Mouse (Mus musculus): ENCODE data around the gene Bcl6. TPM values are rescaled to one million over a fixed set of nuclear protein-coding genes. Genes with fewer than 3 reads are reported as not detected.
A peak's percentile ranks its signal among the peaks of the same experiment; 100 is the strongest.

Gene Bcl6
- polyA plus RNA-seq, 1 experiment from 2014 or later = 1.8 TPM

DNA sequence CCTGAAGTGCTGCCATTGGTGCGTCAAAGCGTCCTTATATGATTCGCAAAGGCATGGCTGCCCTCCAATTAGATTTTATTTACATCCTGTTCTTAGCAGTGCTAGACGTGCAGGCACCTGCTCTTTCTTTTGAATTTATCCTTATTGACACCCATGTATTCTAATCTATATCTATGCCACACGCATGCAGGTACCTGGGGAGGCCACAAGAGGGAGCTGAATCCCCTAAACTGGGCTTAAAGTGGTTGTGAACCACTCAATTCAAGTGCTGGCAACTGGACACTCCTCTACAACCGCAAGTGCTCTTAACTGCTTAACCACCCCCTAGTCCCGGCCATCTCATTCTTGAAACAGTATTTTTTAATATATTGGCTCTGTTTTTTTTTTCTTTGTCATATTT, 21.4 kb downstream of the Bcl6 start:
- Histone ChIP-seq H3K9ac (no peak overlapping the region), H3K27me3 (no peaks in the 10 kb centered on the region), H3K27ac (no peak overlapping the region), H3K4me1 (peaks cover 42% of the 10 kb centered on the region), H3K9me3 (no peaks in the 10 kb centered on the region; the same call in 1 of the 2 replicates), H3K36me3 (peaks cover 28% of the 10 kb centered on the region), H3K4me3 (no peak overlapping the region), H3K4me2 (no peak overlapping the region)
- no peak for ATAC-seq (ENCODE audit: insufficient number of reproducible peaks, insufficient read depth, low FRiP score, low TSS enrichment, low read depth)
- WGBS = 81% methylated on average over 7 of the region's 7 CpGs

DNA sequence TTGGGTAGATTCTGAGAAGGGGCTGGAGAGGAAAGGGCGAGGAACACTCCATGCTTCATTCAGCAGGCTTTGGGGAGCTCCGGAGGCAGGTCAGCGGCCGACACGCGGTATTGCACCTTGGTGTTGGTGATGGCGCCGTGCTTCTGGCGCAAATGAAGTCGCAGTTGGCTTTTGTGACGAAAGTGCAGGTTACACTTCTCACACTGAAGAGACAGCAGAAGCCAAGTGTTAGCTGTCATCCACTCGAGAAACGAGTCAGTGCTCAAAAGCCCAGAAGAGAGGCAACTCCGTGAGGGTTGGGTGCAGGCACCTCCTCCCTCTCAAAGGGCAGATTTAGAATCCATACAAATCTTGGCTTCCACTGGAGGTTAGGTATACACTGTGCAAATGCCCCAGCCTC, 22.6 kb downstream of the Bcl6 start:
- Histone ChIP-seq H3K4me3 (no peak overlapping the region), H3K4me2 (no peak overlapping the region), H3K27ac (no peak overlapping the region), H3K9me3 (no peaks in the 10 kb centered on the region; the same call in 1 of the 2 replicates), H3K4me1 (peaks cover 38% of the 10 kb centered on the region), H3K36me3 (peaks cover 20% of the 10 kb centered on the region), H3K27me3 (no peaks in the 10 kb centered on the region), H3K9ac (no peak overlapping the region)
- WGBS = 91% methylated on average over 14 of the region's 14 CpGs
- ATAC-seq (ENCODE audit: insufficient number of reproducible peaks, insufficient read depth, low FRiP score, low TSS enrichment, low read depth) = no peak

DNA sequence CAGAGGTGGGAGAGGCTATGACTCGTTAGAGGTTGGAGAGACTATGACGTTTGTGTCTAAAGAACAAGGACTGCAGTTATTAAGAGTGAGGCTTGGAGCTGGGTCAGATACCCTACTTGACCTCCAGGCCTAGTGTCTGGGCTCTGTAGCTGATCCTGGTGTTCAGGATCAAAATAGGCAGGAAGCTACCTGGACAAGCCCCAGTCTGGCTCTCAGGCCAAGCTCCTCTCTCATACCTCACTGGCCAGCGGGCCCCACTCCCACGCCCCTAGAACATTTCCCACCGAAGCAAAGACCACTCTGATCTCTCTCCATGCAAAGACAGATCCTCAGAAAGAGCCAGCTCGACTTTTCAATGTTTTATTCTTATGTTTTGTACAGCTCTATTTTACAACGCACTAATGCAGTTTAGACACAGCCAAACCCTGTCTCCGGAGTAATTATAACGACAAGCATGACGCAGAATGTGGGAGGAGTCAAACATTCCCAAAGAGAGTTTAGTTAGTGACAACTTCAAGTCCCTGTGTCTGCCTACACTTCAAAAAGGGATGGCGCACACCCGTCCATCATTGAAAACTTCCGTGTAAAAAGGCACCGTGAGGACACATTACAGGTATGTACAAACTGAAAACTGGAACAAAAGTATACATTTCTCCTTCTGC, 23.8 kb downstream of the Bcl6 start:
- peaks cover 28% of the 10 kb centered on the region for H3K4me1 ChIP-seq
- ATAC-seq (ENCODE audit: insufficient number of reproducible peaks, insufficient read depth, low FRiP score, low TSS enrichment, low read depth) = no peak
- H3K9me3 ChIP-seq = no peaks in the 10 kb centered on the region; the same call in 1 of the 2 replicates
- no peak overlapping the region for H3K4me2 ChIP-seq
- H3K9ac ChIP-seq = no peak overlapping the region
- peaks cover 19% of the 10 kb centered on the region for H3K36me3 ChIP-seq
- H3K27ac ChIP-seq = no peak overlapping the region
- H3K27me3 ChIP-seq = no peaks in the 10 kb centered on the region
- 59% methylated on average over 14 of the region's 14 CpGs for WGBS
- no peak overlapping the region for H3K4me3 ChIP-seq

DNA sequence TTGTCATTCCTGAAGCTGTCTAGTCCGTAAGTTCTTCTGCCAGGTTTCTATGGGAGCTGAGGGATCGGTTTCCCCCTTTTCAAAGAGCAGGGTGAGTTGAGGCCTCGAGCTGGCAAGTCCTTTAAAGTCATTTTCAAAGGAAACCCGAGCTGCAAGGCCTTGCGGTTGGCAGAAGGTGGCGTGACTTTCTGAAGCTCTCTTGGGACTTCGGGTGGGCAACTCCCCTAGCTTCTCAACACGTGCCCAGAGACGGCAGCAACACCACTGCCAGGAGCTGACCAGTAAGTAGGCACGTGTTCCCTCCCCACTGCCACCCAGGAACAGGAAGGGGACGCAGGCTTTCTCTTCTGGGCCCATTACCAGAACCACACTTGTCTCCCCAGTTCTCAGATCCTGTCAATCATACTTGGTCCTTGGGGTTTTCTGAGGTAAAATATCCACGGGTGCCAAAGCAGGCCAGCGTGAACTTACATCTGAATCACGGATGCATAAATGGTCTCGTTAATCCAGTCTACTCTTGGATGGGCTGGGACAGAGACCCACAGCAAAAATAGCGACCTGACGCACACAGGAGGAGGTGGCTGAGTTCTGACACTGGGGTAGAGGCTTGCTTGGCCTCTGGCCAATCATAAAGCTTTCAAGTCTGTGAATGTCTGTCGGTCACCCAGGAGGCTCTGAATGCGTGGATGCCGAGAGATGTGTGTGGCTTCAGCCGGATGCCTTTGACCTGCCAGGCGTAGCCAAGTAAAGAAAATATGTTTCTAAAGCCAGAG, 24.6 kb downstream of the Bcl6 start:
- Histone ChIP-seq H3K27me3 (no peaks in the 10 kb centered on the region), H3K4me3 (no peak overlapping the region), H3K36me3 (peaks cover 19% of the 10 kb centered on the region), H3K4me1 (peaks cover 20% of the 10 kb centered on the region), H3K9ac (no peak overlapping the region), H3K4me2 (no peak overlapping the region), H3K27ac (no peak overlapping the region), H3K9me3 (no peaks in the 10 kb centered on the region; the same call in 1 of the 2 replicates)
- 57% methylated on average over 22 of the region's 22 CpGs for WGBS
- no peak for ATAC-seq (ENCODE audit: insufficient number of reproducible peaks, insufficient read depth, low FRiP score, low TSS enrichment, low read depth)

DNA sequence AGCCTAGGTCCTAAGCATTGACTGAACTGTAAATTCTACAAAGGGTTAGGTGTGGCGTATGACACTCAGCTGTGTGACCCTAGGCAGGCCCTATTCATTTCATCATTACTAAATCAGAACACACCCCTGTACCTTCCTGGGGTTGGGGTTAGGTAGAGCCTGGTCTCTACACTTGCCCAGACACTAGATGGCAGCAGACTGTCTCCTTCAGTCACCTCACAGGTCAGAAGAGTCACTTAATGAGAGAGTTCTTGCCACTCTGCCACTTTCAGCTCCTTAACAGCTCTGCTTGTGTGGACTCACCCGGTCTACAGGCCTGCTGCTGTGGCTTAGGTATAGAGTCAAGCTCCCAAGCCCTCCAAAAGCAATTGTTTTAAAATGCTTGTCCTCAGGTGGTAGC, 26.3 kb downstream of the Bcl6 start:
- Histone ChIP-seq H3K27ac (no peak overlapping the region), H3K9me3 (no peaks in the 10 kb centered on the region; the same call in 1 of the 2 replicates), H3K4me3 (no peak overlapping the region), H3K36me3 (peaks cover 7% of the 10 kb centered on the region), H3K4me1 (peaks cover 14% of the 10 kb centered on the region), H3K9ac (no peak overlapping the region), H3K27me3 (no peaks in the 10 kb centered on the region), H3K4me2 (no peak overlapping the region)
- 88% methylated on average over 2 of the region's 2 CpGs for whole genome bisulfite sequencing
- ATAC-seq (ENCODE audit: insufficient number of reproducible peaks, insufficient read depth, low FRiP score, low TSS enrichment, low read depth) = no peak

DNA sequence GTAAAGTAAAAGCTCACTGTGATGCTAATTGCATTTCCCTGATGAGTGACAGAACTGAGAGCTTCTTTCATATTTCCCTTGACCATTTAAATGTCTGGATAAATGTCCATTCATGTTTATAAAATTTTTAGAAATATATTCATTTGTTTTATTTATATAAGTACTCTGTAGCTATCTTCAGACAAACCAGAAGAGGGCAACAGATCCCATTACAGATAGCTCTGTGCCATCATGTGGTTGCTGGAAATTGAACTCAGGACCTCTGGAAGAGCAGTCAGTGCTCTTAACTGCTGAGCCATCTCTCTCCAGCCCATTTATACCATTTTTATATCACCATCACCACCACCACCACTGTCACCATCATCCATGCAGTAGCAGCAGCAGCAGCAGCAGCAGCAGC, 29.7 kb downstream of the Bcl6 start:
- no peaks in the 10 kb centered on the region; the same call in 1 of the 2 replicates for H3K9me3 ChIP-seq
- no peak for ATAC-seq (ENCODE audit: insufficient number of reproducible peaks, insufficient read depth, low FRiP score, low TSS enrichment, low read depth)
- H3K9ac ChIP-seq = no peak overlapping the region
- H3K4me2 ChIP-seq = no peak overlapping the region
- H3K36me3 ChIP-seq = no peaks in the 10 kb centered on the region
- H3K27me3 ChIP-seq = no peaks in the 10 kb centered on the region
- H3K4me1 ChIP-seq = peaks cover 4% of the 10 kb centered on the region
- H3K27ac ChIP-seq = no peak overlapping the region
- no peak overlapping the region for H3K4me3 ChIP-seq

DNA sequence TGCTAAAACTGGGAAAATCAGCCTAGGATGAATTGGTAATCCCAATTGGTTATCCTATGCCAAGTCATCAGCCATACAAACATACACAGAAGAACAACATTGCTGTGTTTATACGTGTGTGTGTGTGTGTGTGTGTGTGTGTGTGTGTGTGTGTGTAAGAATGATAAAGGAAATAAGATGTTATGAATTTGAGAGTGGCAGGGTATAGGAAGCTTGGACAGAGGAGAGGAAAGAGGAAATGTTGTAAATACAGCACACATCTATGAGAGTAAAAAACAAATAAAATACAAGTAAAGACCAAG, 34.7 kb downstream of the Bcl6 start:
- H3K4me2 ChIP-seq = no peak overlapping the region
- H3K27me3 ChIP-seq = no peaks in the 10 kb centered on the region
- H3K9ac ChIP-seq = no peak overlapping the region
- no peak overlapping the region for H3K27ac ChIP-seq
- no peak for ATAC-seq (ENCODE audit: insufficient number of reproducible peaks, insufficient read depth, low FRiP score, low TSS enrichment, low read depth)
- H3K9me3 ChIP-seq = no peaks in the 10 kb centered on the region
- no peak overlapping the region for H3K4me3 ChIP-seq
- no peaks in the 10 kb centered on the region for H3K36me3 ChIP-seq
- 0% methylated on average over 1 of the region's 1 CpGs for WGBS
- H3K4me1 ChIP-seq = 0 out of 2 replicates have a peak, but pooled peaks cover 5% of the 10 kb centered on the region

DNA sequence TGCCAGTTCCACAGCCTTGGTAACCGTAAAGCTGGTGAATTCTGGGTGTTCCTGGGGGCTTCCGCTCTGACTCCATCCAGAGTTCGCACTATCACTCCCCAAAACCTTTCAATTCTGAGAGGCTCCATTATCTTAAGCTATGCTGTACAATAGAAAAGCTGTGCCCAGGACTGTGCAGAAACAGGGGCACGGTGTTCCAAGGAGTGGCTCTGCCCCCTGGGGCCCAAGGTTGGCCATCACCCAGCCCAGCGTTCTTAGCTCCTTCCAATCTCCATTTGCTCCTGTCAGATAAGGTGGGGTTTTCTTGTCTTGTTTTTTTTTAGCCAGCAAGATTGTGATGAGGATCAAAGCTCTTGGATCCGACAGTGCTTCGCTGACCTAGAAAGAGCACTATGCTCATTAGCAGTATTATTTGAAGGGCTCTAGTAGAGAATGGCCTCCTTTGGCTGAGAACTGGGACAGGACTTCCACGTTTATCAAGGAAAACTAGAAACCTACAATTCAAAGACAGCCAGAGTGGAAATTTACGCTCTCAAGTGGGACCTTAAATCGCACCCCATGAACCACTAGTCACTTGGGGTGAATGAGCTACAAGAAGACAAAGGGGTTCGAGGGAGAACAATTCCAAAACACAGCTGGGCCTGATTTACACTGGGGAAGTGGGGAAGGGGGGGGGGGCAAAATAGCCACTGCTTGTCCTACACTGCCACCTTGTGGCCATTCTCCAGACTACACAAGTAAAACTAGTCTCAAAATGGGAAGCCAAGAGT, 35.3 kb downstream of the Bcl6 start:
- H3K27me3 ChIP-seq = no peaks in the 10 kb centered on the region
- no peak overlapping the region for H3K4me2 ChIP-seq
- no peak for ATAC-seq (ENCODE audit: insufficient number of reproducible peaks, insufficient read depth, low FRiP score, low TSS enrichment, low read depth)
- H3K4me3 ChIP-seq = no peak overlapping the region
- H3K9me3 ChIP-seq = no peaks in the 10 kb centered on the region
- H3K9ac ChIP-seq = no peak overlapping the region
- H3K36me3 ChIP-seq = no peaks in the 10 kb centered on the region
- H3K4me1 ChIP-seq = 0 out of 2 replicates have a peak, but pooled peaks cover 5% of the 10 kb centered on the region
- no peak overlapping the region for H3K27ac ChIP-seq
- 45% methylated on average over 11 of the region's 11 CpGs for WGBS

DNA sequence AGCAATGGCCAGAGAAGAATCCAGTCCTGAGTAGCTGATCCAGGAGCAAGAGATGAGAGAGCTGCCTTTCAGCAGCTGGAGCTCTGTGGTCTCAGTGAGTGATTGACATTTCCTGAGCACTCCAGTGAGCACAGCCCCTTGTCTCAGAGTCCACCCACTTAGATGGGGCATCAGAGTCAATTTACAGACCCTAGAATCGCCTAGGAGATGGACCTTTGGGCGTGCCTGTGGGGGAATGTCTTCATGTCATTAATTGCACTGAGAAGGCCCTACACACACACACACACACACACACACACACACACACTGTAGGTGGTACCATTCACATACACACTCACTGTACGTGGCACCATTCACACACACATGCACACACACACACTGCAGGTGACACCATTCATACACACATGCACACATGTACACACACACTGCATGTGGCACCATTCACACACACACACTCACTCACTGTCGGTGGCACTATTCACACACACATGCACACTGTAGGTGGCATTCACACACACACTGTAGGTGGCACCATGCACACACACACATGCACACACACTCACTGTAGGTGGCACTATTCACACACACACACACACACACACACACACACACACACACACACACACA, 36.4 kb downstream of the Bcl6 start:
- H3K4me1 ChIP-seq = 0 out of 2 replicates have a peak, but pooled peaks cover 5% of the 10 kb centered on the region
- 0 out of 2 replicates have a peak, but pooled peaks have one; percentile 41 for ATAC-seq (ENCODE audit: insufficient number of reproducible peaks, insufficient read depth, low FRiP score, low TSS enrichment, low read depth)

DNA sequence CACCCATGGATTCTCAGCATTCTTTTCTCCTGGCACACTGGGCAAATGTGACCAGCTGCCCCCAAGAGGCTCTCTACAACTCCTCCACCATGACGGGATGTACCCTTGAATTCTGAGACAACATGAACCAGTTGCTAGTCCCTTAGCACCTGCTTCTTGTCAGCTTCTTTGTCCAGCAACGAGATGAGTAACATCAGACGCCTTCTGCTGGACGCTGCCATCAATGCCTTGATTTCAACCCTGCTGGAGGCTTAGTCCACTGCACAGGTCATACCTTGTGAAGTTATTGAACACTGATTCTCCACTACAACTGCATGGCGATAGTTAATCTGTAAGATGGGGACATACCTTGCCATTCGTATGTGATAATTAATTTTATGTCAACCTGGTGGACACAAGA, 41.0 kb downstream of the Bcl6 start:
- no peaks in the 10 kb centered on the region for H3K27me3 ChIP-seq
- no peak for ATAC-seq (ENCODE audit: insufficient number of reproducible peaks, insufficient read depth, low FRiP score, low TSS enrichment, low read depth)
- no peaks in the 10 kb centered on the region for H3K4me1 ChIP-seq
- no peak overlapping the region for H3K4me2 ChIP-seq
- H3K4me3 ChIP-seq = no peak overlapping the region
- 89% methylated on average over 6 of the region's 6 CpGs for WGBS
- no peak overlapping the region for H3K9ac ChIP-seq
- H3K9me3 ChIP-seq = no peaks in the 10 kb centered on the region
- no peak overlapping the region for H3K27ac ChIP-seq
- no peaks in the 10 kb centered on the region for H3K36me3 ChIP-seq

More for the DNA sequence above, 36.4 kb downstream of the Bcl6 start:
- H3K27me3 ChIP-seq = no peaks in the 10 kb centered on the region
- H3K27ac ChIP-seq = no peak overlapping the region
- WGBS = 80% methylated on average over 4 of the region's 4 CpGs
- H3K9me3 ChIP-seq = no peaks in the 10 kb centered on the region
- H3K36me3 ChIP-seq = no peaks in the 10 kb centered on the region
- H3K4me2 ChIP-seq = no peak overlapping the region
- no peak overlapping the region for H3K4me3 ChIP-seq
- H3K9ac ChIP-seq = no peak overlapping the region

DNA sequence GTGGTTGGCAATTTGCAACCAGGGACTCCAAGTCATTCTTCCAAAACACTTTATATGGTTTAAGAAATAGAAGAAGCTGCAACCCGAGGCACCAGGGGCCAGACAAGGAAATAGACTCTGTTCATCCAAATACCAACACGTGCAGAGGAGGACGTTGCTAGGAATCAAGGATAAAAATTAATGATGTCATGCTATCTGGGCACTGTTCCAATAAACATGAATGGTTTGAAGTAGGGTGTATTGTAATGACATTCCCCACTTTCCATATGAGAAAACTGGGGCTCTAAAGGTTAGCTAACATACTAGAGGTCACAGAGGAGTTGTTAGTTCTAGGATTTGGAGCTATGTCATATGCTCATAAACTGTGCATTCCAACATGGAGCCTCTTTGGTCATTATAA, 43.9 kb downstream of the Bcl6 start:
- Histone ChIP-seq H3K36me3 (no peaks in the 10 kb centered on the region), H3K4me2 (no peak overlapping the region), H3K9ac (no peak overlapping the region), H3K4me1 (no peaks in the 10 kb centered on the region), H3K4me3 (no peak overlapping the region), H3K27ac (no peak overlapping the region), H3K9me3 (no peaks in the 10 kb centered on the region), H3K27me3 (no peaks in the 10 kb centered on the region)
- 47% methylated on average over 3 of the region's 3 CpGs for WGBS
- ATAC-seq (ENCODE audit: insufficient number of reproducible peaks, insufficient read depth, low FRiP score, low TSS enrichment, low read depth) = no peak

Measured in embryonic facial prominence, embryonic 13.5 days (tissue).